Mouse (Mus musculus): ENCODE data around the gene Fignl1.

- TF ChIP-seq RAD21 (IDR thresholded peaks at IDR 0.05; ENCODE audit: low read depth, low read length) (no peak), ZC3H11A (IDR thresholded peaks at IDR 0.05; ENCODE audit: low read depth, low read length) (no peak), JUN (IDR thresholded peaks at IDR 0.05; ENCODE audit: insufficient read depth, low read depth, low read length) (no peak), CTCF (conservative IDR thresholded peaks at IDR 0.05 in 1 of 2, IDR thresholded peaks at IDR 0.05 in 1 of 2; ENCODE audit: low read depth in 2 of 2, low read length in 2 of 2) (no peak), USF1 (IDR thresholded peaks at IDR 0.05; ENCODE audit: low read depth, low read length) (no peak), EP300 (IDR thresholded peaks at IDR 0.05; ENCODE audit: low read length) (no peak), CHD1 (IDR thresholded peaks at IDR 0.05; ENCODE audit: low read depth, low read length) (no peak), NRF1 (IDR thresholded peaks at IDR 0.05; ENCODE audit: low read depth, low read length) (no peak), MAX (IDR thresholded peaks at IDR 0.05; ENCODE audit: low read length) (no peak), BHLHE40 (IDR thresholded peaks at IDR 0.05; ENCODE audit: low read depth, low read length) (no peak), TBP (conservative IDR thresholded peaks at IDR 0.05; ENCODE audit: low read depth, low read length) (no peak), UBTF (IDR thresholded peaks at IDR 0.05; ENCODE audit: low read depth, low read length) (no peak), ZMIZ1 (IDR thresholded peaks at IDR 0.05; ENCODE audit: low read depth, low read length) (no peak), POLR2A (IDR thresholded peaks at IDR 0.05; ENCODE audit: low read depth, low read length) (no peak)
Observed at GRCm38 (mm10) chr11:11829161-11830000, 20.6 kb upstream of the Fignl1 start.
